Mouse (Mus musculus): ENCODE results near the gene Cd200. TPM values are rescaled to one million over a fixed set of nuclear protein-coding genes. Genes with fewer than 3 reads are reported as not detected.

Cd200 gene
- 0.98 TPM in 1 of 2 replicates, not detected in the other for polyA plus RNA-seq (2012; ENCODE audit: low replicate concordance)

DNA sequence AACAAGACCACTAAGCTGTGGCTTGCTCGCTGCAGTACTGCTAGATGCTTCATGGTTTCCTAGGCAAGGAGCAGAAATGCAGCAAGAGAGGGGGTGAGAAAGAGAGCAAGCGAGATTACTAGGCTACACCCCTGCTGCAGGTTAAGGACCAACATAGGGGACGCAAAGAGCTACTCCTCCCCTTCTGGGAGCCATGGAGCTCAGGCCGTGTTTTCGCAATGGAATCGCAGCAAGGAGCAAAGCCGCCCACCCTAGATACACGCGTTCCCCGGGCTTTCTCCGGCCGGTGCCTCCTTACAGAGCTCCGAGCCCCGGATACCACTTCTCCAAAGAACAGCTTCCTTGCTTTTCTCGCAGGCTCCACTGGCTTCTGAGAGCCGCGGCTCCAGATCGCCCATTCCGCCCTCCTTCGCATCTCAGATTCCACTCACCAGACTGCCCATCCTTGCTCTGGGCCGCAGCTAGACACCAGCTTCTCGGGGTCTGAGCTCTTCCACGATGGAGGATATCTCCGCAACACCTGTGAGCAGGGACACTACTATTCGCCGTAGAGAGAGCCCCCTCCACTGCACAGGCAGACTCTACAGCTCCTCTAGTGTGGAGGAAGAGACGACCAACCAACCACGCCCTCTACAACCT, at the start of gene Cd200:
TSS of gene Cd200 (minus strand) at position 629 of the 639 bp plus-strand sequence.

Other genes starting within 250 kb of the Cd200 start
- gene Btla, start 184.7 kb downstream of the Cd200 start, polyA plus RNA-seq (2012; ENCODE audit: low replicate concordance), result 0.36 and 0.42 TPM in 2 replicates
- gene Gm609, start 83.9 kb upstream of the Cd200 start, polyA plus RNA-seq (2012; ENCODE audit: low replicate concordance), result not detected in 2 replicates
- gene Gm17783, start 123.0 kb upstream of the Cd200 start, polyA plus RNA-seq (2012; ENCODE audit: low replicate concordance), result not detected in 2 replicates
- not detected in 2 replicates for gene Slc9c1, start 126.3 kb upstream of the Cd200 start, polyA plus RNA-seq (2012; ENCODE audit: low replicate concordance)
- 0.05 and 0.25 TPM in 2 replicates for gene Gcsam, start 201.3 kb upstream of the Cd200 start, polyA plus RNA-seq (2012; ENCODE audit: low replicate concordance)
- not detected in 2 replicates for gene BC016579, start 245.0 kb upstream of the Cd200 start, polyA plus RNA-seq (2012; ENCODE audit: low replicate concordance)